Mouse (Mus musculus) lung, adult 2 months (tissue): ENCODE data around the gene Ppargc1a.

ENCODE experiments used
- CTCF ChIP-seq: fragments of 200-500 bp; IDR thresholded peaks from 2 replicates; pipeline ENCODE4 v1.5.1; 2011; ENCODE audit warnings: mild to moderate bottlenecking, low read length, control low read depth; ENCODE audit not compliant: insufficient read depth
- POLR2A ChIP-seq: fragments of 200-500 bp; IDR thresholded peaks from 2 replicates; pipeline ENCODE4 v1.6.1; 2011; ENCODE audit warnings: low read depth, mild to moderate bottlenecking, control low read depth, low read length, borderline replicate concordance; ENCODE audit errors: extremely low read depth

DNA sequence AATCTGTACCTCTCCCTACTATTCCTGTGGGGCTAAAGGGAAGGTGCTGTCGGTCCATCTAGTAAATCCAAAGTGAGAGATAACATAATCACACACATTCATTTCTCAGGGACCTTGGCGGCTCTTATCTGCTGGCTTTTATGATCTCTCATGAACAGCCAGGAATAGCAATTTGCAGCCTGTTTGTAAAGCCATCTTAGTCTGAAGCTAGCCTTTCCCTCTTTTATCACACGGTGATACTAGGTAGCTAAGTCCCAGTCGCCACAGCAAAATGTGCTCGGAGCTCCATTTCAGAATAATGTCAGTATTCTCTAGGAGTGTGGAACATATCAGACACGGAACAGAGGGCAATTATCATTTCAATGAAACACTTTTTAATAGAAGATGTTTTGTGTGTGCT lies 29.2 kb downstream of the Ppargc1a start:
- TF ChIP-seq POLR2A (no peak), CTCF (no peak)
